In genomic region chr3:130827021-130827420, GRCm38 (mm10) we compare ENCODE assay signal across 18 mouse cellular contexts.
"Had no signal": no experiment of that assay in that cellular context is flagged by ENCODE, and none has a peak within 500 bp of the region (broad histone marks: within the 10 kb centered on the region; RNA-seq: fewer than 3 reads in every experiment).

No protein-coding gene starts in this region.

- H3K36me3 ChIP-seq: liver, embryonic 15.5 days; lung, embryonic 15.5 days; midbrain, embryonic 10.5 days; midbrain, embryonic 12.5 days; neural tube, embryonic 13.5 days; neural tube, embryonic 15.5 days had no signal

- H3K4me3 ChIP-seq: liver, embryonic 15.5 days; lung, embryonic 15.5 days; midbrain, embryonic 10.5 days; midbrain, embryonic 12.5 days; myocyte; neural tube, embryonic 13.5 days; neural tube, embryonic 15.5 days had no signal

- H3K4me1 ChIP-seq: liver, embryonic 15.5 days; lung, embryonic 15.5 days; midbrain, embryonic 12.5 days; neural tube, embryonic 13.5 days; neural tube, embryonic 15.5 days had no signal

- H3K27me3 ChIP-seq: liver, embryonic 15.5 days; lung, embryonic 15.5 days; midbrain, embryonic 12.5 days; neural tube, embryonic 13.5 days; neural tube, embryonic 15.5 days had no signal

- H3K9me3 ChIP-seq: liver, embryonic 15.5 days; lung, embryonic 15.5 days; midbrain, embryonic 10.5 days; midbrain, embryonic 12.5 days; neural tube, embryonic 13.5 days; neural tube, embryonic 15.5 days had no signal

- DNase-seq: liver, postnatal 0 days; lung, adult 2 months; lung, postnatal 14 days; lung, postnatal 4 days; midbrain, embryonic 14.5 days; retina, postnatal 1 day; right cerebral cortex, adult 18-20 months; right cerebral cortex, postnatal 14 days; thymus, adult 18-20 months; thymus, postnatal 25 days; thymus, postnatal 4 days had no signal

- H3K27ac ChIP-seq: liver, embryonic 15.5 days; lung, embryonic 15.5 days; midbrain, embryonic 10.5 days; midbrain, embryonic 12.5 days; neural tube, embryonic 13.5 days; neural tube, embryonic 15.5 days had no signal
